Mouse (Mus musculus) neutrophil, adult 5-6 weeks (primary cell): Measurements from ENCODE around the gene Tsacc. TPM values are rescaled to one million over a fixed set of nuclear protein-coding genes. Genes with fewer than 3 reads are reported as not detected.
"Not testable (repeated sequence)": the region's sequence is repeated elsewhere in the genome, so short reads cannot be mapped to it uniquely, and the experiment has no call there.

Experiments
- ATAC-seq: fragments of 151-379, 151-347 bp; 2 replicates; pipeline ENCODE4 v1.8.0; 2017; ENCODE audit warnings: mild to moderate bottlenecking, moderate TSS enrichment; ENCODE audit not compliant: insufficient number of reproducible peaks, poor library complexity, low FRiP score, severe bottlenecking; ENCODE audit errors: extremely low read depth
- total RNA-seq: library from RNA; stranded (forward); fragments of 200-1000 nt; gene quantifications from 2 replicates; pipeline ENCODE4 v1.2.3, GENCODE M21; 2017

The Tsacc gene
- total RNA-seq, 1 experiment from 2014 or later = 2.2 TPM

GRCm38 (mm10) chr3:88287110-88287509, 9.7 kb downstream of the Tsacc start, which contains the start of gene Gm38392:
Gene Gm38392 (minus strand): TSS chr3:88287210.
- no peak for ATAC-seq

- ATAC-seq = not testable (repeated sequence)
Observed at GRCm38 (mm10) chr3:88285565-88285895, 11.3 kb downstream of the Tsacc start.

- ATAC-seq = not testable (repeated sequence)
Observed at GRCm38 (mm10) chr3:88284815-88285564, 11.8 kb downstream of the Tsacc start.

DNA sequence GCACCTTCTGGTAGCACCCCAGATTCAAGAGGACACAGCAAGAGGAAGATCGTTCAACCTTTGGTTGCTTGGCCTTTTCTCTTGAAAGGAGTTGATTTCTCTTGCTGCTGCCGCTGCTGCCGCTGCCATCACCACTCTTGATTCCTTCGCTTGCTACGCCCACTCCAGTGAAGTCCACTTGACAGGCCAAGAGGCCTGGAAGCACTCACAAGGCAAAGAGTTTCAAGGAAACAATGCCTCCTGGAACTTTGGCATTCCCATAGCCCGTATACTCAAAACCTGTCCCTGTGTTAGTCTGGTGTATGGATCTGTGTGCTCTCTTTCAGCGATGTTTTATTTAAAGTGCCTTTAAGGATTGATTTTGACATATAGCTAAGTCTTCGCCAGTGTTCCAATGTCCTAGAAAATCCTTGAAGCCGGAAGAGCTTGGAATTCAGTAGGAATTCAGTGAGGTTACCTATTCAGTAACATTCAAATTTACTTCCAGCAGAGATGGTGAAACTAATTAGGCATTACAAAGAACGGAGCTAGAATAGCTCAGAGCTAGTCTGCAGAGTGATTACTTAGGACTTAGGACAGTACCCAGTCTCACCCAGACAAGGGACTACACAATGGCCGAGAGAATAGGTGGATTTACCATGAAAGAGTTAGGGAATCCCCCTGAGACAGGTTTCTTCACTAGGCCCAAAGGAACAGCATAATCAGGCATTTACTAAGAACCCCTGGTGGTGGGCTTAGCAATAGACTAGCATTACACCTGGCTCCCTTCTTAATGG, 15.5 kb downstream of the Tsacc start:
- not testable (repeated sequence) for ATAC-seq

DNA sequence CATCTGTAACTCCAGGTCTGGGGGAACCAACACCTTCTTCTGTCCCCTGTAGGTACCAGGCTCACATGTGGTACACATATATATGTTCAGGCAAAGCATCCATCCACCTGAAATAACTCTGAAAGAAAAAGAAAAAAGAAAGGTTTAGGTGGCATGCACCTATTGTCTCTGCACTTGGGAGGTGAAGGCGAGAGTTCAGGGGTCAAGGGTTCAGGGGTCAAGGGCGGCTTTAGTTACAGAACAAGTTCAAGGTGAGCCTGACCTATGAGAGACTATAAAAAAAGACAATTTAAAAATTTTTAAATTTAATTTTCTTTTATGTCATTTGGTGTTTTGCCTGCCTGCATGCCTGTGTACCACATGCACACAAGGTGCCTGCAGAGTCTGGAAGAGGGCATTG, 16.8 kb downstream of the Tsacc start:
- no peak for ATAC-seq

- no peak for ATAC-seq
Observed at GRCm38 (mm10) chr3:88276529-88277143, 20.2 kb downstream of the Tsacc start.

GRCm38 (mm10) chr3:88276121-88276520, 20.7 kb downstream of the Tsacc start:
- no peak for ATAC-seq

- ATAC-seq = no peak
Observed at GRCm38 (mm10) chr3:88274002-88274401, 22.8 kb downstream of the Tsacc start.

DNA sequence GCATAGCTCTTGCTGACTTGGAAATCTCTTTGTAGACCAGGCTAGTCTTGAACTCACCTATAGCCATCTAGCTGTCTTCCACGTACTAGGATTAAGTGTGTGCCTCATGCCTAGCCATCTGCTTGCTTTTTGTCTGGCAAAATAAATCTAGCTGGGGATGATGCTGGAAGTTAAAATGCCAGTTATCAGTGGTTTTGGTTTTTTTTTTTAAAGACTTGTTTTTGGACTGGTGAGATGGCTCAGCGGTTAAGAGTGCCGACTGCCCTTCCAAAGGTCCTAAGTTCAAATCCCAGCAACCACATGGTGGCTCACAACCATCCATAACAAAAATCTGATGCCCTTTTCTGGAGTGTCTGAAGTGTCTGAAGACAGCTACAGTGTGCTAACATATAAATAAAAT, 24.9 kb downstream of the Tsacc start:
- ATAC-seq = no peak

DNA sequence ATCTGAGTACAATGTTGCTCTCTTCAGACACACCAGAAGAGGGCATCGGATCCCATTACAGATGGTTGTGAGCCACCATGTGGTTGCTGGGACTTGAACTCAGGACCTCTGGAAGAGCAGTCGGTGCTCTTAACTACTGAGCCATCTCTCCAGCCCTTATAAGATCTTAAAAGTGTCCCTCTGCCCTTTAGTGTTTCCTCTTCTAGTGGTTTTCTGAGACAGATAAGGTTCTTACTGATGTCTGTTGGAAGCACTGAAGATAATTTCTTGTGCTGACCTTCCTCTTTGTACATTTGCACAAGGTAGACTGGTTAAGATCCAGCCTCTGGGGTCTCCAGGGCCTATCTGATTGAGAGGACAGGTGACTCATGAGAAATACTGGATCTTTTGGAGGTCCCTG, 25.5 kb downstream of the Tsacc start:
- not testable (repeated sequence) for ATAC-seq

DNA sequence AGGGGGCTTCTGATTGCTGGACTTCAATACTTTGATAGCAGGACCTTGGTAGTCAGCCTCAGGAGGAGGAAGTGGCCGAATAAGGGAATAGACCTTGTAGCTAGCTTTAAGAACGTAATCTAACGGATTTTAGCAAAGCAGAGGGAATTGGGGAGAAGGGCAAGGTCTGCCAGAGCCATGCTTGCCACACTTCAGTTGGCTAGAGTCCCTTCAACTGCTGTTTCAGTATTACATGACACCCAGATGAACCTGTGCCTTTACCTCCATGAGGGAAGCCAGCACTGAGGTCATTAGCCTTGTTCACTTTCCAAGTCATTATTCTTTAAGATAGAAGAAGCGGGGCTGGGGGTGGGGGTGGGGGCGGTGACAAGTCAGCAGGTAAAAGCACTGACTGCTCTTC, 27.8 kb downstream of the Tsacc start:
- no peak for ATAC-seq

DNA sequence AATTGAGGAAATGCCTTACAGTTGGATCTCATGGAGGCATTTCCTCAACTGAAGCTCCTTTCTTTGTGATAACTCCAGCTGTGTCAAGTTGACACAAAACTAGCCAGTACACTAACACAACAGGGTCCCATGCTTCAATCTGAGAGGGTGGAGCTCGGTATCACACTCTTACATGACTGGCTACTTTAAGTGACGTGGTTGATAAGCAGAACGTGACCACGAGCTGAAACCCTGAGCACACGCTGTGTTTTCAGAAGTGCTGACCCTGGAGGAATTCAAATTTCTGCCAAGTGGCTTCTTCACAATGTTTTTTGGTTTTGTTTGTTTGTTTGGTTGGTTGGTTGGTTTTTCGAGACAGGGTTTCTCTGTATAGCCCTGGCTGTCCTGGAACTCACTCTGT, 28.8 kb downstream of the Tsacc start:
- not testable (repeated sequence) for ATAC-seq

DNA sequence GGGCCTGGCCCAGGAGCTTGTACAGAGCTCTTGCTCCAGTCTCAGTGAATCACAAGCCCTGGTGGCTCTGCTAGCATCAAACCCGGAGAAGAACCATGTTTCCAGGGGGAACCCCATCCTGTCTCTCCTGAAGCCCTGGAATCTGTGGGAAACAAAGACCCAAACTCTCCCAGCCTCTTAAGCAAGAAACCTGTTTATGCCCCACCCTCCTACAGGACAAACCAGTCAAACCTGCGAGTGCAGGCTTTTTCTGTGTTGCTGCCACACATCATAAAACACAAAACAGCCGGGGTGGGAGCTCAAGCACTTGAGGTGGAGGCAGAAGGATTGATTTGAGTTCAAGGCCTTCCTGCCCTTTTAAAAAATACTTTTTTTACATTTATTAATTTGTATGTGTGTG, 34.5 kb downstream of the Tsacc start:
- no peak for ATAC-seq

- no peak for ATAC-seq
Observed at GRCm38 (mm10) chr3:88256382-88256781, 40.4 kb downstream of the Tsacc start.

- ATAC-seq = no peak
Observed at GRCm38 (mm10) chr3:88255950-88256349, 40.8 kb downstream of the Tsacc start.

DNA sequence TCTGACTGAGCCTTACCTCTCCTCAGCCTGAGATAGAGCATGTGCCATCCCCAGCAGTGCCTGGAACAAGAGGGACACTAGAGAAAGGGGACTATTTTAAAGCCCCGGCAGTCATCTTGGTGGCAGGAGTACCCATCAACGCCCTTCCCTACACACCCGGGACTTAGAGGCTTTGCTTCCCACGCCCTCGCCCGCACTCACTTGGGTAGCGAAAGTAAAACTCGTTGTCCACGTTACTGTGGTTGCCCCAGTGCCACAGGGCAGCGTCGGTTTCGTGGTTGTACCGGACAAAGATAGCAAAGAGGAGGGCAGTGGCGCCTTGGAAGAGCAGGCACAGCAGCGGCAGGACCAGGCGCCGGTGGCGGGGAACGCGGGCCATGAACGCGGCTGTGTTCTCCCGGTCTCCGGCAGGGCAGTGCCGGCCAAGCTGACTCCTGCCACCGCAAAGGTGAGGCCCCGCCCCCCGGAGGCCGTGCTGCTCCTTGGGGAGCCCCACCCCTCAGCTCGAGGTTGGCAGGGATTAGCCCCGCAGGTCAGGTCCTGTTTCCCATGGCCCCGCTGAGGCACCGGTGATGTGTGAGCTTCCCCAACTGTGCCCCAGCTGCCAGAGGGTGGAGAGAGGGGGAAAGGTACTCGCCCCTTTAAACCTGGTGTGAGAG, 42.4 kb downstream of the Tsacc start, which contains the start of gene Rhbg:
Gene Rhbg, minus strand, starts transcription at position 442 of the 659 bp plus-strand sequence.
- no peak for ATAC-seq

- ATAC-seq = no peak
Observed at GRCm38 (mm10) chr3:88252739-88253138, 44.1 kb downstream of the Tsacc start.

- no peak for ATAC-seq
Observed at GRCm38 (mm10) chr3:88248406-88248805, 48.4 kb downstream of the Tsacc start.

- no peak for ATAC-seq
Observed at GRCm38 (mm10) chr3:88247666-88248065, 49.1 kb downstream of the Tsacc start.
